Mouse (Mus musculus) ovary, postnatal 14 days (tissue): ENCODE results near the gene Gm26602.
"Not testable (repeated sequence)": the region's sequence is repeated elsewhere in the genome, so short reads cannot be mapped to it uniquely, and the experiment has no call there.

ENCODE experiments used
- DNase-seq: peaks from one replicate; pipeline ENCODE4 v3.0.0; 2022; ENCODE audit warnings: low spot score

Gene Gm26602

DNA sequence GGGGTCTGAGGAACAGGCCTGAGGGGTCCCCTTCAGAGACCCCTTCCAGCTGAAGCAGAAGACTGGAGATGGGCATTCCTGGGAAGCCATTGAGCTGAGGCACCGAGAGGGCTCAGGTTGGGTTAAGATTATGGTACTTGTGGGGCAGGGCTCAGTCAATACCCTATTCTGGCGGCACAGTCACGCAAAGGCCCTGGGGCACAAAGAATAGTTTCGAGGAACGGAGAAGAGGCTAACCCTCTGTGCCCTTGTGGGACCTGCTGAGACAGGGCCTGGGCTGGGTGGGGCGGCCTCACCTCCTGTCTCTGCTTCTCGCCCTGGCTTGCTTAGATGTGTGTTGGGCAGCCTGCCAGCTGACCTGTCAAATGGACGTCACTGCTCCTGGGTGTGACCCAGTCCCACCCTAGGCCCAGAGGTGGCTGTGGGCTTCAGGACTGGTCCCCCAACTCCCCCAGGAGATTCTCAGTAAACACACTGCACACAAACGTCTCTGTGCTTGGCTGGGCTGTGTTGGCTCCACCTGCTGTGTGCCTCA lies 22.6 kb downstream of the Gm26602 start:
- DNase-seq, result no peak

DNA sequence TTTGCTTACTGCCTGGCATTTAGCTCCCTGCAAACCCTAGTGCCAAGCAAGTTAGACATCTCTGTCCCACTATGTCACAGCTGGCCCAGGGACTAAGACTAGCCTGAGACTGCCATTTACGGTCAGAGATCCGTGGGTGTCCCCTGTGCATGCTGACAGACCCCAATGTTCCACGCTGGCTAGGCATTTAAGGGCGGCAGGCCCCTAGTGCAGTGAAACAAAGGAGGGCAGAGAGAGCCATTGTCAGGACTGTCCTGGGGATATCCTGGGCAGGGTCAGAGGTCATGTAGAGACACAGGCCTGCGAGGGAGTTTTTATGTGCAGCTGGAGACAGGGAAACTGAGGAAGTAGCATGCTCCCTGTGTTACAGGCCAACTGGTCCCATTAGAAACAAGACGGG lies 23.2 kb downstream of the Gm26602 start:
- no peak for DNase-seq

DNA sequence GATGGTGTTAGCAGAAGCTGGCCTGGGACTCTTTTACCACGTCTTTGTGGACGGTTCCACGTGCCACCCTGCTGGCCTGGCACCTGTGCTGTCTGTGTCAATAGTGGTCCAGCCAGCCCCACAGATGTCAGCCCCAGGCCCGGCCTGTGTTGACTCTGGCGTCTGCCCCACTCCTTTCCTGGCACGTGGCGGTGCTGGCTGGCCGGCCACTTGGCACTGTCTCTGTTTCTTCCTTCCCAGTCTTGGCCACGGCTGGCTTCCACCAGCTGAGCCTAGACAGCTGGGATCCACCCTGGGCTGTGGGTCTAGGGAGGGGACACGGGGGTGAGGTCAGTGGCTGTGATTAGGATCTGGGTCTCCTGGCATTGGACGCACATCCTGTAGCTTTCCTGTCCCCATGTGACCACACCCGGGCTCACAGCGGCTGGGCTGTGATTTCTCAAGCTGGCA lies 23.6 kb downstream of the Gm26602 start:
- DNase-seq, result peak; percentile 72

DNA sequence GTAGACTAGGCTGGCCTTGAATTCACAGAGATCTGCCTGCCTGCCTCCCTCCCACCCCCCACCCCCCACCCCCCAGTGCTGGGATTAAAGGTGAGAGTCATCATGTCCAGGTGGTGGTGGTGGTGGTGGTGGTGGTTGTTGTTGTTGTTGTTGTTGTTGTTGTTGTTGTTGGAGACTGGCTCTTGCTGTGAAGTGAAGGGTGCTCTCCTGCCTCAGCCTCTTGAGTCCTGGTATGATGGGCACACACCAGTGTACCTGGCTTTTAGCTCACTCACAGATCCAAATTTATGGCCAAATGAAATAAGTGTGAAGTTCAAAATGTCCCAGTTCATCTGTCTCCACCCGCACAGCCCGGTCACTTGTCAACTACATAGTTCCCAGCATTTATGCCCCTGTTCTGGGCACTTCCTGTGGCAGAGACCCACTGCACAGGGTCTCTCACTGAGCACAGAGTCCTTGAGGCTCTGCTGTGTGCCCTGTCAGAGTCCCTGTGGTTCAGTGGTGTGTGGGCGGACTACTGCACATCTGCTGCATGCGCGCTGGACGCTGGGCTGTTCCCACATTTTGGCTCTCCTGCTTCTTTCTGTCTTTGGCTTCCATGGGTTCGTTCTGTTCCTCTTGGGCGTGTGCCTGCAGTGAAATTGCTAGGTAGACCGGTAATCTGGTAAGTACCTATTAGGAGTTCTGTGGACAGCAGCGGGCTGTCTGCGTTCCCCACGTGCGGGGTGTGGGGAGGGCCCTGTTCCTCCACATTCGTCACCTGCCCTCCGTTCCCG lies 24.3 kb downstream of the Gm26602 start:
- DNase-seq, result no peak

GRCm38 (mm10) chr10:79936284-79936910 lies 25.7 kb downstream of the Gm26602 start:
- DNase-seq, result no peak

DNA sequence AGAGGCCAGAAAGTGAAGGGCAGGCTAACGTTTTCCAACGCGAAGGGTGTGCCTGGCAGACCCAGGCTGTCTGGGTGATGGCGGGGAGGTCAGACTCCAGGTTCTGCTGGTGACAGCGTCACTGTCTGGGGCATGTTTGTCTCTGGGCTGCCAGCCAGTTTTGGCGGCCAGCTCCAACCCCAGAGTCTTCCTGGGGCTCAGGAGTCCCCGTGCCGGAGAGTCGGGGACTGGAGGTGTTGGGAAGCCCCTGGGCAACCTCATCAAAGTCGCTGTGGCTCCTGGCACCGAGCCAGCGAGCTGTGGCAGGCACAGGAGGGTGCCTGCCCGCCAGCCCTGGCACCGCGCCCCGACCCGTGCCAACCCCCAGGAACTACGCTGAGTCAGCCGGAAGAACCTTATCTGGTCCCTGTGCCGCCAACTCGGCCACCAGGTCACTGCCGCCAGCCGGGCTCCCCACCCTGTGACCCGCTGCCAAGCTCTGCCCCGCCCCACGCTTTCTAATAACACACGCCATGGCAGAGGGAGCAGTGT lies 26.3 kb downstream of the Gm26602 start:
- peak; percentile 50 for DNase-seq

GRCm38 (mm10) chr10:79937775-79938526 lies 27.3 kb downstream of the Gm26602 start:
- DNase-seq, result no peak

- DNase-seq, result no peak
Measured at GRCm38 (mm10) chr10:79940749-79941148, 30.1 kb downstream of the Gm26602 start.

GRCm38 (mm10) chr10:79942988-79943387 lies 32.3 kb downstream of the Gm26602 start:
- DNase-seq, result no peak

DNA sequence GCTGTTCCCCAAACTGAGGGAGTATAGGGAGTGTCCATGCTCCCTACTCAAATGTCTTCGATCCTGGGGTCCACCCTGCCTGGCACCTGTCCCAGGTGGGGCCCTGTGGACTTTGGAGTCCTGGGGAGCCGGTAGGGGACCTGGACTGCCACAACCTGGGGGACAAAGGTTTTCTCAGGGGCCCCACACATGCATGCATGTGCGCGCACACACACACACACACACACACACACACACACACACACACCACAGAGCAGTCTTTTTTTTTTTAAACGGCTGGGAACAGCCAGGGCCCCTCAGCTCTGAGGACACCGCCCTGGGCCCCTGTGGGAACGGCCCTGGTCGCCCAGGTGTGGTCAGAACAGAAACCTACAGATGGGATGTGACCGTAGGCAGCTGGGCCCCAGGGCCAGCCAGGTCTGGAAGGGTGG lies 32.8 kb downstream of the Gm26602 start:
- no peak for DNase-seq

DNA sequence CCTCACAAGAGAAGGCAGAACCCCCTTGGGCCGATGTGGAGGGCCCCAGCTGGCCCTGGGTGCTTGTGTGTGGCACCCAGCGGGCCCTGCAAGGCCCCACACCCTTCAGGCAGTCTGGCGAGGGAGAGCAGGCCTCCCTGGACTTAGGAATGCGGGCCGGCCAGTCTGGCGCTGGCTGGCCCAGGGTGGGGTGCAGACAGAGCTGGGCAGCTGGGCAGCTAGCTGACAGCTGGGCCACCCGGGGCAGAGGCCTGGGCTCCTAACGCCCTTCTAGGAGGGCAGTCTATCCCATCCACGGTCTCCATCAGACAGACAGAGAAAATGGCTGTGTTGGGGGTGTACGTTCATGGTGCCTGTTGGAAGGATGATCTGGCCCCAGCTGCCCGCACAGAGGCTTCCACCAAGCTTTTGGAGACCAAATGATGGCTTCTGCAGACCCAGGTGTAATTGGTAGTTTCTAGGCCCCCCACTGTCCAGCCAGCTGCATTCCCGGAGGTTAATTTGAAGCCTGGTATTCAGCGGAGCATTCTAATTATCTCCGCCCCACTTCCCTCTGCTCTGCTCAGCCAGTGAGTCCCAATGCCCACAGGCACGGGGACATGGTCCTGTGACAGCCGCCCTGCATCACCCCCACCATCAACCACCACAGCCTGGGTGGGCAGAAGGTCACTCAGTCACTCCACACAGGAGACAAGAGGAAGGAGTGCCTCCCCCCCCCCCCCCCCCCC lies 35.0 kb downstream of the Gm26602 start:
- DNase-seq, result no peak

DNA sequence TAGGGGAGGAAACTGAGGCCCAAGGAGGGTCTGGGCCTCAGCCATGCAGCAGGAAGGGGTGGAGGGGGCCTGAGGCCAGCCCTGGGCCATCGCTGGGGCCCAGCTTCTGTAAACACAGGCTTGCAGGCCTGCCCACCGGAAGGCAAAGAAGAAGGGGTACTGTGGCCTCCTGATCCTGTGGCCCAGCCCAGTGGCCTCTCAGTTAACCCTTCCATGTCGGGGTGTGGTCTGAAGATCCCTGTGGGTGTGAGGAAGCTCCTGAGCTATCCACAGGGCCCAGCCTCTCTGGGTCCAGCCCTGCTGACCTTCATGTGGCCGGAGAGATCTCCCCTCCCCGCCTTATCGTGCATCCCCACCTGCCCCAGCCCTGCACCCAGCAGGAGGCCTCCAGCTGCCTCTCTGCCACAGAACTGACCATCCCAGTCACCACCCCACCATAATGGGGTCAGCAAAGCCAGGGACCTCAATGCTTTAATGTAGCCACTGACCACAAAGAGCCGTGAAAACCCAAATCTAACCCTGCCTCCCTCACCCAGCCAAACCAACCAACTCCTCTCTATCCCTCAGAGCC lies 36.2 kb downstream of the Gm26602 start:
- no peak for DNase-seq

DNA sequence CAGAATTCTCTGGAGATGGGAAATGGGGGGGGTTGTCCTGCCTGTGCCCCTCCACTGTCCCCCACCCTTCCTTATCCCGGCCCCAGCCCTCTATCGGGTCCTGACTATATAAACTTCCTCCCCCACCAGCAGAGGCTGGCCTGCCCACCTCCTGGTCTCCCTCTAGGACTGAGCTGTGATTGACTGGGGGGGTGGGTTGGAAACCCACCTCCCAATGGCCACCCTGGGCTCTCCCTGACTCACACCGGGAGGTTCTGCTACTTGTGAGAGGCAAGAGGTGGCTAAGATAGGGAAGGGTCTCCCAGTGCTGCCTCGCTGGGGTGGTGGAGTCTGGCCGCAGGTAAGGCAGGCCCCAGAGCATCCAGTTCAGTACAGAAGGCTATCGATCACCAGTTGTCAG lies 36.8 kb downstream of the Gm26602 start:
- no peak for DNase-seq

DNA sequence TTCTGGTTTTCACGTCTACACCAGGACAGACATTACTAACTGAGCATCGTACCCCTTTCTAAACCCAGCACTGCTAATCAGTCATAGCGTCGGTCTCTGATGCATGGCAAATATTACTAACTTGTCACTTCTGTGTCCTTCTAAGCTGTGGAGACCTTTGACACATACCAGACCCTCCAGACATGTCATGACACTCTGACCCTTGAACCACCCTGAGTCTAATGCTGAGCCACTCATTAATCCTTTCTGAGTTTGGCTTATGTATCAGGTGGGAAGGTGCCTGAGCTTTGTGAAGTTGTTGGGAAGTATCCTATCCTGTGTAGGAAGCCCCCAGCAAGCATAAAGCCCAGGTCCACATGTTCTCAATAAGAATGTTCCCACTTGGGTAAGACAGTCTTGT lies 39.2 kb downstream of the Gm26602 start:
- DNase-seq, result no peak

GRCm38 (mm10) chr10:79950661-79951060 lies 40.0 kb downstream of the Gm26602 start:
- no peak for DNase-seq

DNA sequence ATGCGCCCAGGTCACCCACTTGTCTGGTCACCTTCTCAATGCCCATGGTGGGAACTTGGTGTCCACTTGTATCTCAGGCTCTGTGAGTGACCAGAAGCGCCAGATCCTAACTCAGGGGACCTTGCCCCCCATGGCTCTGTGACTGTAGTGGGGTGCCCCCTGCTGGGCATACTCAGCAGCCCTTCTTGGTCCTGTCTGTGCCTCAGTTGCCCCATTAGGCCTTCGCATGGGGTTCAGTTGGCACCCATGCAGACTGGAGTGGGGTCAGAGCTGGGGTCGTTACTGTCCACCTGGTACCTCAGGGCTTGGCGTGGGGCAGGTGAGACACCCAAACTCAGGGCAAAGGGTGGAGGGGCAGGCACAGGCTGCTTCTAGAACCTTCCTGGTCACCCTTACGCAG lies 43.3 kb downstream of the Gm26602 start:
- DNase-seq, result no peak

GRCm38 (mm10) chr10:79955691-79956090 lies 45.0 kb downstream of the Gm26602 start:
- no peak for DNase-seq

- no peak for DNase-seq
Measured at GRCm38 (mm10) chr10:79956643-79957154, 46.0 kb downstream of the Gm26602 start.

GRCm38 (mm10) chr10:79958140-79958816 lies 47.6 kb downstream of the Gm26602 start:
- peak; percentile 78 for DNase-seq

- not testable (repeated sequence) for DNase-seq
Measured at GRCm38 (mm10) chr10:79959412-79959811, 48.8 kb downstream of the Gm26602 start.
